ENCODE assay signal across 11 mouse cellular contexts in genomic region chr8:57741983-57742382, GRCm38 (mm10).
DNase-seq lines count a peak whose midpoint lies in the region; ATAC-seq and TF ChIP-seq lines count a peak whose summit lies in the region.
"Had no signal": no experiment of that assay in that cellular context is flagged by ENCODE, and none has a peak within 500 bp of the region (broad histone marks: within the 10 kb centered on the region; RNA-seq: fewer than 3 reads in every experiment).

No protein-coding gene starts in this region.

- no peak for TF ChIP-seq CTCF in ES-Bruce4 (IDR thresholded peaks at IDR 0.05; ENCODE audit: low read depth, low read length)
- no peak for TF ChIP-seq CTCF in hindbrain, postnatal 0 days (IDR thresholded peaks at IDR 0.05; ENCODE audit: low read depth)

- WGBS in kidney, embryonic 14.5 days: 55% methylated on average over 6 of the region's 6 CpGs
- 56% methylated on average over 6 of the region's 6 CpGs for WGBS in hindbrain, postnatal 0 days

- no peak overlapping the region for H3K9ac ChIP-seq in kidney, embryonic 14.5 days (ENCODE audit: low read depth, low read length)
- no peak overlapping the region for H3K9ac ChIP-seq in ES-Bruce4 (ENCODE audit: low read depth, poor library complexity, severe bottlenecking)
- H3K9ac ChIP-seq in hindbrain, postnatal 0 days (replicated peaks; ENCODE audit: low read length): no peak overlapping the region
- H3K9ac ChIP-seq: liver, embryonic 15.5 days had no signal

- DNase-seq in kidney, adult 11 months: peak; percentile 11
- peak; percentile 64 to 66 for DNase-seq in adrenal gland, postnatal 36 days
- peak; percentile 16 for DNase-seq in kidney, postnatal 10 days
- DNase-seq in hindbrain, postnatal 0 days (ENCODE audit: low spot score): no peak
- no peak for DNase-seq in spleen, adult 12 weeks (ENCODE audit: low spot score)
- DNase-seq: right cerebral cortex, postnatal 25 days; thymus, postnatal 25 days had no signal

- H3K36me3 ChIP-seq in kidney, embryonic 14.5 days (ENCODE audit: control insufficient read depth, insufficient read depth, low read length): no peaks in the 10 kb centered on the region
- no peaks in the 10 kb centered on the region for H3K36me3 ChIP-seq in ES-Bruce4 (ENCODE audit: control insufficient read depth, insufficient read depth, low read length, poor library complexity, severe bottlenecking)
- H3K36me3 ChIP-seq in hindbrain, postnatal 0 days (ENCODE audit: insufficient read depth, low read length): no peaks in the 10 kb centered on the region
- H3K36me3 ChIP-seq: liver, embryonic 15.5 days had no signal

- no peak overlapping the region for H3K27ac ChIP-seq in kidney, embryonic 14.5 days (ENCODE audit: low read depth, low read length)
- 0 out of 2 replicates have a peak overlapping the region, but pooled peaks have one; percentile 41 for H3K27ac ChIP-seq in ES-Bruce4 (ENCODE audit: insufficient read depth, low read length)
- H3K27ac ChIP-seq in hindbrain, postnatal 0 days: no peak overlapping the region
- H3K27ac ChIP-seq: liver, embryonic 15.5 days had no signal

- H3K4me1 ChIP-seq in kidney, embryonic 14.5 days (ENCODE audit: control insufficient read depth, insufficient read depth, low read length): no peaks in the 10 kb centered on the region
- no peaks in the 10 kb centered on the region for H3K4me1 ChIP-seq in ES-Bruce4 (ENCODE audit: control insufficient read depth, insufficient read depth, low read length)
- H3K4me1 ChIP-seq in hindbrain, postnatal 0 days (ENCODE audit: insufficient read depth, low read length): no peaks in the 10 kb centered on the region
- H3K4me1 ChIP-seq: liver, embryonic 15.5 days had no signal

- no peak for TF ChIP-seq EP300 in ES-Bruce4 (IDR thresholded peaks at IDR 0.05; ENCODE audit: insufficient read depth, low read depth, low read length)

- no peak for TF ChIP-seq POLR2A in ES-Bruce4 (IDR thresholded peaks at IDR 0.05; ENCODE audit: insufficient read depth, low read length)

- no peak overlapping the region for H3K4me3 ChIP-seq in kidney, embryonic 14.5 days (ENCODE audit: low read length)
- H3K4me3 ChIP-seq in ES-Bruce4 (ENCODE audit: low read depth, low read length): no peak overlapping the region
- H3K4me3 ChIP-seq in hindbrain, postnatal 0 days (ENCODE audit: low read length): no peak overlapping the region
- H3K4me3 ChIP-seq: liver, embryonic 15.5 days had no signal

- no peaks in the 10 kb centered on the region for H3K9me3 ChIP-seq in kidney, embryonic 14.5 days (ENCODE audit: control insufficient read depth, low read length)
- H3K9me3 ChIP-seq in ES-Bruce4 (replicated peaks; ENCODE audit: control insufficient read depth, insufficient read depth, low read length, poor library complexity, severe bottlenecking): no peaks in the 10 kb centered on the region
- H3K9me3 ChIP-seq in hindbrain, postnatal 0 days (ENCODE audit: low read length): no peaks in the 10 kb centered on the region
- H3K9me3 ChIP-seq: liver, embryonic 15.5 days had no signal

- no peak for ATAC-seq in kidney, embryonic 14.5 days (ENCODE audit: low FRiP score, low TSS enrichment)
- no peak for ATAC-seq in monocyte, adult 5-6 weeks (replicated peaks; ENCODE audit: insufficient number of reproducible peaks, low FRiP score, low TSS enrichment, poor library complexity, severe bottlenecking)
- no peak for ATAC-seq in hindbrain, postnatal 0 days

- no peaks in the 10 kb centered on the region for H3K27me3 ChIP-seq in kidney, embryonic 14.5 days (ENCODE audit: control insufficient read depth, insufficient read depth, low read length)
- H3K27me3 ChIP-seq in ES-Bruce4 (ENCODE audit: control insufficient read depth, insufficient read depth, low read length, poor library complexity, severe bottlenecking): no peaks in the 10 kb centered on the region
- H3K27me3 ChIP-seq in hindbrain, postnatal 0 days (ENCODE audit: insufficient read depth, low read length): no peaks in the 10 kb centered on the region
- H3K27me3 ChIP-seq: liver, embryonic 15.5 days had no signal

- no peak overlapping the region for H3K4me2 ChIP-seq in kidney, embryonic 14.5 days (replicated peaks; ENCODE audit: low read depth, low read length)
- H3K4me2 ChIP-seq in hindbrain, postnatal 0 days (ENCODE audit: low read depth, low read length): no peak overlapping the region
- H3K4me2 ChIP-seq: liver, embryonic 15.5 days had no signal

Comparison
In these comparisons a context has a peak if more than half of its experiments do, and no peak if none do; other contexts are left out.
1. DNase-seq: peak in kidney, adult 11 months (single experiment), adrenal gland, postnatal 36 days (2 of 2) and kidney, postnatal 10 days (single experiment); none in hindbrain, postnatal 0 days (single experiment) and spleen, adult 12 weeks (single experiment).